Mouse (Mus musculus): ENCODE results near the gene Cfap161. TPM values are rescaled to one million over a fixed set of nuclear protein-coding genes. Genes with fewer than 3 reads are reported as not detected.

Gene Cfap161
- polyA plus RNA-seq, 1 experiment from 2014 or later: 1.5 TPM

GRCm38 (mm10) chr7:83751055-83751454 lies 43.6 kb downstream of the Cfap161 start:
- H3K27me3 ChIP-seq (replicated peaks): no peaks in the 10 kb centered on the region
- no peak overlapping the region for H3K9ac ChIP-seq
- no peak overlapping the region for H3K4me2 ChIP-seq
- H3K27ac ChIP-seq: no peak overlapping the region
- H3K9me3 ChIP-seq: no peaks in the 10 kb centered on the region
- no peak for ATAC-seq (replicated peaks)
- 63% methylated on average over 1 of the region's 1 CpGs for WGBS
- no peak overlapping the region for H3K4me3 ChIP-seq
- H3K4me1 ChIP-seq: no peaks in the 10 kb centered on the region; the same call in 1 of the 2 replicates
- H3K36me3 ChIP-seq (replicated peaks): no peaks in the 10 kb centered on the region

GRCm38 (mm10) chr7:83748405-83748804 lies 46.3 kb downstream of the Cfap161 start:
- WGBS: 86% methylated on average over 1 of the region's 1 CpGs
- H3K9me3 ChIP-seq: no peaks in the 10 kb centered on the region
- H3K4me2 ChIP-seq: no peak overlapping the region
- no peaks in the 10 kb centered on the region for H3K36me3 ChIP-seq (replicated peaks)
- peaks cover 7% of the 10 kb centered on the region; the same call in 1 of the 2 replicates for H3K4me1 ChIP-seq
- no peaks in the 10 kb centered on the region for H3K27me3 ChIP-seq (replicated peaks)
- no peak for ATAC-seq (replicated peaks)
- no peak overlapping the region for H3K27ac ChIP-seq
- no peak overlapping the region for H3K9ac ChIP-seq
- H3K4me3 ChIP-seq: no peak overlapping the region

- no peak overlapping the region for H3K9ac ChIP-seq
- no peak overlapping the region for H3K27ac ChIP-seq
- 0 out of 2 replicates have a peak overlapping the region, but pooled peaks have one; percentile 4 for H3K4me2 ChIP-seq
- H3K27me3 ChIP-seq (replicated peaks): no peaks in the 10 kb centered on the region
- H3K4me3 ChIP-seq: no peak overlapping the region
- WGBS: 56% methylated on average over 8 of the region's 8 CpGs
- no peaks in the 10 kb centered on the region for H3K9me3 ChIP-seq
- H3K36me3 ChIP-seq (replicated peaks): no peaks in the 10 kb centered on the region
- 0 out of 2 replicates have a peak, but pooled peaks have one; percentile 29 for ATAC-seq (replicated peaks)
- peaks cover 7% of the 10 kb centered on the region; the same call in 1 of the 2 replicates for H3K4me1 ChIP-seq
These were observed 48.5 kb downstream of the Cfap161 start for GRCm38 (mm10) chr7:83746107-83746687.

- Histone ChIP-seq H3K4me1 (peaks cover 7% of the 10 kb centered on the region; the same call in 1 of the 2 replicates), H3K9ac (no peak within 1 kb of the TSS), H3K4me3 (no peak within 1 kb of the TSS), H3K9me3 (no peaks in the 10 kb centered on the region), H3K27me3 (replicated peaks) (no peaks in the 10 kb centered on the region), H3K4me2 (peak within 1 kb of the TSS; percentile 4; the same call in 1 of the 2 replicates), H3K27ac (no peak within 1 kb of the TSS), H3K36me3 (replicated peaks) (no peaks in the 10 kb centered on the region)
- ATAC-seq (replicated peaks): peak; percentile 28; the same call in 1 of the 2 replicates
- WGBS: 42% methylated on average over 20 of the region's 20 CpGs
These were observed 49.1 kb downstream of the Cfap161 start, which contains the start of gene Il16 for GRCm38 (mm10) chr7:83745413-83746106. Il16 (minus strand) TSS chr7:83745726.

- no peaks in the 10 kb centered on the region for H3K27me3 ChIP-seq (replicated peaks)
- no peak overlapping the region for H3K4me2 ChIP-seq
- no peak overlapping the region for H3K27ac ChIP-seq
- no peaks in the 10 kb centered on the region for H3K9me3 ChIP-seq
- WGBS: 77% methylated on average over 9 of the region's 9 CpGs
- no peak overlapping the region for H3K4me3 ChIP-seq
- no peaks in the 10 kb centered on the region for H3K36me3 ChIP-seq (replicated peaks)
- no peak overlapping the region for H3K9ac ChIP-seq
- peaks cover 7% of the 10 kb centered on the region; the same call in 1 of the 2 replicates for H3K4me1 ChIP-seq
- ATAC-seq (replicated peaks): 0 out of 2 replicates have a peak, but pooled peaks have one; percentile 34
These were observed 49.6 kb downstream of the Cfap161 start for GRCm38 (mm10) chr7:83745065-83745412.

GRCm38 (mm10) chr7:83744250-83744649 lies 50.4 kb downstream of the Cfap161 start:
- no peak overlapping the region for H3K27ac ChIP-seq
- WGBS: 73% methylated on average over 4 of the region's 4 CpGs
- H3K27me3 ChIP-seq (replicated peaks): no peaks in the 10 kb centered on the region
- H3K4me3 ChIP-seq: no peak overlapping the region
- H3K36me3 ChIP-seq (replicated peaks): no peaks in the 10 kb centered on the region
- no peak overlapping the region for H3K9ac ChIP-seq
- peaks cover 7% of the 10 kb centered on the region; the same call in 1 of the 2 replicates for H3K4me1 ChIP-seq
- H3K4me2 ChIP-seq: no peak overlapping the region
- no peaks in the 10 kb centered on the region for H3K9me3 ChIP-seq
- peak; percentile 80 for ATAC-seq (replicated peaks)

GRCm38 (mm10) chr7:83742690-83743089 lies 52.0 kb downstream of the Cfap161 start:
- H3K9me3 ChIP-seq: no peaks in the 10 kb centered on the region
- H3K36me3 ChIP-seq (replicated peaks): no peaks in the 10 kb centered on the region
- ATAC-seq (replicated peaks): no peak
- peaks cover 7% of the 10 kb centered on the region; the same call in 1 of the 2 replicates for H3K4me1 ChIP-seq
- H3K4me2 ChIP-seq: no peak overlapping the region
- H3K27me3 ChIP-seq (replicated peaks): no peaks in the 10 kb centered on the region
- H3K9ac ChIP-seq: no peak overlapping the region
- WGBS: 64% methylated on average over 3 of the region's 3 CpGs
- H3K4me3 ChIP-seq: no peak overlapping the region
- H3K27ac ChIP-seq: no peak overlapping the region

GRCm38 (mm10) chr7:83742026-83742425 lies 52.7 kb downstream of the Cfap161 start:
- Histone ChIP-seq H3K9me3 (no peaks in the 10 kb centered on the region), H3K27ac (no peak overlapping the region), H3K4me3 (no peak overlapping the region), H3K4me2 (no peak overlapping the region), H3K4me1 (peaks cover 7% of the 10 kb centered on the region; the same call in 1 of the 2 replicates), H3K27me3 (replicated peaks) (no peaks in the 10 kb centered on the region), H3K36me3 (replicated peaks) (no peaks in the 10 kb centered on the region), H3K9ac (no peak overlapping the region)
- 86% methylated on average over 2 of the region's 2 CpGs for WGBS
- ATAC-seq (replicated peaks): no peak

- WGBS: 50% methylated on average over 7 of the region's 7 CpGs
- Histone ChIP-seq H3K36me3 (replicated peaks) (no peaks in the 10 kb centered on the region), H3K4me1 (0 out of 2 replicates have a peak, but pooled peaks cover 7% of the 10 kb centered on the region), H3K4me3 (no peak overlapping the region), H3K27me3 (replicated peaks) (no peaks in the 10 kb centered on the region), H3K9me3 (no peaks in the 10 kb centered on the region), H3K4me2 (no peak overlapping the region), H3K27ac (no peak overlapping the region), H3K9ac (no peak overlapping the region)
- ATAC-seq (replicated peaks): no peak
These were observed 54.9 kb downstream of the Cfap161 start for GRCm38 (mm10) chr7:83739680-83740310.

GRCm38 (mm10) chr7:83738623-83739462 lies 55.8 kb downstream of the Cfap161 start:
- Histone ChIP-seq H3K4me1 (no peaks in the 10 kb centered on the region), H3K4me2 (no peak overlapping the region), H3K9me3 (no peaks in the 10 kb centered on the region), H3K4me3 (no peak overlapping the region), H3K9ac (no peak overlapping the region), H3K27ac (no peak overlapping the region), H3K27me3 (replicated peaks) (no peaks in the 10 kb centered on the region), H3K36me3 (replicated peaks) (no peaks in the 10 kb centered on the region)
- 76% methylated on average over 10 of the region's 10 CpGs for WGBS
- no peak for ATAC-seq (replicated peaks)

GRCm38 (mm10) chr7:83737914-83738490 lies 56.7 kb downstream of the Cfap161 start:
- Histone ChIP-seq H3K27me3 (replicated peaks) (no peaks in the 10 kb centered on the region), H3K9ac (no peak overlapping the region), H3K9me3 (no peaks in the 10 kb centered on the region), H3K4me1 (no peaks in the 10 kb centered on the region), H3K27ac (no peak overlapping the region), H3K4me3 (no peak overlapping the region), H3K4me2 (no peak overlapping the region), H3K36me3 (replicated peaks) (no peaks in the 10 kb centered on the region)
- WGBS: 78% methylated on average over 6 of the region's 6 CpGs
- 0 out of 2 replicates have a peak, but pooled peaks have one; percentile 24 for ATAC-seq (replicated peaks)
